Mouse (Mus musculus) G1E (cell line): Measurements from ENCODE around the gene Gm13276.
"Not testable (repeated sequence)": the region's sequence is repeated elsewhere in the genome, so short reads cannot be mapped to it uniquely, and the experiment has no call there.

Experiments used
- CTCF ChIP-seq: IDR thresholded peaks from 2 replicates; pipeline ENCODE4 v1.5.1; 2012; ENCODE audit warnings: low read depth, low read length, inconsistent platforms, mixed read lengths
- GATA1 ChIP-seq: IDR thresholded peaks from 2 replicates; pipeline ENCODE4 v1.6.1; 2012; ENCODE audit warnings: borderline replicate concordance, low read length, inconsistent platforms, mixed read lengths
- POLR2AphosphoS5 ChIP-seq: IDR thresholded peaks from 2 replicates; pipeline ENCODE4 v1.6.1; 2012; ENCODE audit warnings: low read depth, low read length, inconsistent platforms; ENCODE audit not compliant: insufficient replicate concordance
- TAL1 ChIP-seq: conservative IDR thresholded peaks from 2 replicates; pipeline ENCODE4 v1.6.1; 2012; ENCODE audit warnings: low read depth, low read length, inconsistent platforms, mixed read lengths

DNA sequence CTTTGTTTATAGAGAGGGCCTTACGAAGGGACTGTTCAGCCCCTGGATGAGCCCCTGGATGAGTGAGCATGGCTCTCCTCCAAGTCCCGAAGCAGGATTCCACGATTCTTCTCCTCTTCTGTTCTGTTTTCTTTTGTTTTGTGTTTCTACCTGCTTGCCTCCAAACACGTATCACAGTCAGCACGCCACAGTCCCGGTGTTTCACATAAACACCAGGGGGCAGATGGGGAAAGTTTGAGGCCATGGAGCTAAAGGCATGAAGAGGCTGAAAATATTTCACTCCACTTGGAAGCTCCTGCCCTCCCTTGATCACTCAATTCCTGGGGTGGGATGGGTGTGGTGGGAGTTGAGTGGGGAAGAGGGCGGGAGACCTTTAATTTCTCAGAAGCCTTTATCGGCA lies 23.7 kb upstream of the Gm13276 start:
- not testable (repeated sequence) for TF ChIP-seq TAL1, GATA1, CTCF, POLR2AphosphoS5
